Mouse (Mus musculus): ENCODE measurements around the gene Dydc1.

GRCm38 (mm10) chr14:41127997-41128396 is 55.3 kb downstream of the Dydc1 start:
- TF ChIP-seq CTCF (IDR thresholded peaks at IDR 0.05; ENCODE audit: insufficient read depth, low read depth, low read length) = no peak
- no peak for TF ChIP-seq POLR2A (IDR thresholded peaks at IDR 0.05; ENCODE audit: insufficient read depth, low read depth, low read length)
